Mouse (Mus musculus): ENCODE measurements around the gene Capn3. TPM values are rescaled to one million over a fixed set of nuclear protein-coding genes. Genes with fewer than 3 reads are reported as not detected.
A peak's percentile ranks its signal among the peaks of the same experiment; 100 is the strongest.

Capn3 gene
- total and polyA plus RNA-seq, 2 experiments: 1.0 to 2.5 TPM

- Histone ChIP-seq H3K79me2 (ENCODE audit: control insufficient read depth, insufficient read depth, low read length) (no peaks in the 10 kb centered on the region), H3K27ac (replicated peaks; ENCODE audit: insufficient read depth, low read depth, low read length) (no peak overlapping the region), H3K4me3 (ENCODE audit: insufficient read depth, low read depth, low read length) (no peak overlapping the region), H3K9ac (ENCODE audit: low read depth, low read length) (no peak overlapping the region), H3K36me3 (ENCODE audit: control insufficient read depth, insufficient read depth, low read length) (peaks cover 78% of the 10 kb centered on the region), H3K27me3 (ENCODE audit: control insufficient read depth, insufficient read depth, low read length) (no peaks in the 10 kb centered on the region), H3K4me1 (ENCODE audit: control insufficient read depth, insufficient read depth, low read length) (peaks cover 5% of the 10 kb centered on the region; the same call in 1 of the 2 replicates)
- DNase-seq (ENCODE audit: extremely low read depth, low read depth, low spot score): no peak
- WGBS: 86% methylated on average over 4 of the region's 4 CpGs
- TF ChIP-seq POLR2A (IDR thresholded peaks at IDR 0.05; ENCODE audit: extremely low read depth, insufficient read depth, low read length) (no peak), CTCF (IDR thresholded peaks at IDR 0.05; ENCODE audit: low read depth, low read length) (no peak)
Observed at GRCm38 (mm10) chr2:120514181-120514580, 58.4 kb downstream of the Capn3 start.

GRCm38 (mm10) chr2:120518547-120519210 is 62.9 kb downstream of the Capn3 start:
- TF ChIP-seq CTCF (IDR thresholded peaks at IDR 0.05; ENCODE audit: low read depth, low read length) (no peak), POLR2A (IDR thresholded peaks at IDR 0.05; ENCODE audit: extremely low read depth, insufficient read depth, low read length) (no peak)
- no peaks in the 10 kb centered on the region for H3K27me3 ChIP-seq (ENCODE audit: control insufficient read depth, insufficient read depth, low read length)
- H3K4me1 ChIP-seq (ENCODE audit: control insufficient read depth, insufficient read depth, low read length): peaks cover 5% of the 10 kb centered on the region; the same call in 1 of the 2 replicates
- peak; percentile 28 for DNase-seq (ENCODE audit: extremely low read depth, low read depth, low spot score)
- H3K79me2 ChIP-seq (ENCODE audit: control insufficient read depth, insufficient read depth, low read length): no peaks in the 10 kb centered on the region
- H3K9ac ChIP-seq (ENCODE audit: low read depth, low read length): no peak overlapping the region
- WGBS: 90% methylated on average over 5 of the region's 5 CpGs
- no peak overlapping the region for H3K27ac ChIP-seq (replicated peaks; ENCODE audit: insufficient read depth, low read depth, low read length)
- peaks cover 77% of the 10 kb centered on the region for H3K36me3 ChIP-seq (ENCODE audit: control insufficient read depth, insufficient read depth, low read length)
- no peak overlapping the region for H3K4me3 ChIP-seq (ENCODE audit: insufficient read depth, low read depth, low read length)

- WGBS: 92% methylated on average over 5 of the region's 5 CpGs
Observed at GRCm38 (mm10) chr2:120526771-120527170, 71.0 kb downstream of the Capn3 start.

GRCm38 (mm10) chr2:120529531-120529930 is 73.7 kb downstream of the Capn3 start:
- Histone ChIP-seq H3K4me1 (ENCODE audit: control insufficient read depth, insufficient read depth, low read length) (no peaks in the 10 kb centered on the region), H3K79me2 (ENCODE audit: control insufficient read depth, insufficient read depth, low read length) (0 out of 2 replicates have a peak, but pooled peaks cover 3% of the 10 kb centered on the region), H3K36me3 (ENCODE audit: control insufficient read depth, insufficient read depth, low read length) (peaks cover 77% of the 10 kb centered on the region), H3K27ac (replicated peaks; ENCODE audit: insufficient read depth, low read depth, low read length) (no peak overlapping the region), H3K27me3 (ENCODE audit: control insufficient read depth, insufficient read depth, low read length) (no peaks in the 10 kb centered on the region), H3K9ac (ENCODE audit: low read depth, low read length) (no peak overlapping the region), H3K4me3 (ENCODE audit: insufficient read depth, low read depth, low read length) (no peak overlapping the region)
- no peak for TF ChIP-seq CTCF (IDR thresholded peaks at IDR 0.05; ENCODE audit: low read depth, low read length)
- TF ChIP-seq POLR2A (IDR thresholded peaks at IDR 0.05; ENCODE audit: extremely low read depth, insufficient read depth, low read length): no peak
- no peak for DNase-seq (ENCODE audit: extremely low read depth, low read depth, low spot score)

More at GRCm38 (mm10) chr2:120526771-120527170, 71.0 kb downstream of the Capn3 start:
- Histone ChIP-seq H3K36me3 (ENCODE audit: control insufficient read depth, insufficient read depth, low read length) (peaks cover 75% of the 10 kb centered on the region), H3K27ac (replicated peaks; ENCODE audit: insufficient read depth, low read depth, low read length) (no peak overlapping the region), H3K27me3 (ENCODE audit: control insufficient read depth, insufficient read depth, low read length) (no peaks in the 10 kb centered on the region), H3K4me3 (ENCODE audit: insufficient read depth, low read depth, low read length) (no peak overlapping the region), H3K79me2 (ENCODE audit: control insufficient read depth, insufficient read depth, low read length) (no peaks in the 10 kb centered on the region), H3K9ac (ENCODE audit: low read depth, low read length) (no peak overlapping the region), H3K4me1 (ENCODE audit: control insufficient read depth, insufficient read depth, low read length) (no peaks in the 10 kb centered on the region)
- no peak for DNase-seq (ENCODE audit: extremely low read depth, low read depth, low spot score)
- no peak for TF ChIP-seq CTCF (IDR thresholded peaks at IDR 0.05; ENCODE audit: low read depth, low read length)
- no peak for TF ChIP-seq POLR2A (IDR thresholded peaks at IDR 0.05; ENCODE audit: extremely low read depth, insufficient read depth, low read length)

- H3K9ac ChIP-seq (ENCODE audit: low read depth, low read length): no peak overlapping the region
- H3K79me2 ChIP-seq (ENCODE audit: control insufficient read depth, insufficient read depth, low read length): 0 out of 2 replicates have a peak, but pooled peaks cover 3% of the 10 kb centered on the region
- no peak for TF ChIP-seq POLR2A (IDR thresholded peaks at IDR 0.05; ENCODE audit: extremely low read depth, insufficient read depth, low read length)
- no peak for TF ChIP-seq CTCF (IDR thresholded peaks at IDR 0.05; ENCODE audit: low read depth, low read length)
- no peak overlapping the region for H3K4me3 ChIP-seq (ENCODE audit: insufficient read depth, low read depth, low read length)
- peaks cover 73% of the 10 kb centered on the region for H3K36me3 ChIP-seq (ENCODE audit: control insufficient read depth, insufficient read depth, low read length)
- no peaks in the 10 kb centered on the region for H3K4me1 ChIP-seq (ENCODE audit: control insufficient read depth, insufficient read depth, low read length)
- no peak overlapping the region for H3K27ac ChIP-seq (replicated peaks; ENCODE audit: insufficient read depth, low read depth, low read length)
- H3K27me3 ChIP-seq (ENCODE audit: control insufficient read depth, insufficient read depth, low read length): no peaks in the 10 kb centered on the region
- WGBS: 85% methylated on average over 4 of the region's 4 CpGs
- DNase-seq (ENCODE audit: extremely low read depth, low read depth, low spot score): no peak
Observed at GRCm38 (mm10) chr2:120531223-120531622, 75.4 kb downstream of the Capn3 start.

- Histone ChIP-seq H3K79me2 (ENCODE audit: control insufficient read depth, insufficient read depth, low read length) (0 out of 2 replicates have a peak, but pooled peaks cover 2% of the 10 kb centered on the region), H3K27ac (replicated peaks; ENCODE audit: insufficient read depth, low read depth, low read length) (no peak overlapping the region), H3K36me3 (ENCODE audit: control insufficient read depth, insufficient read depth, low read length) (peaks cover 19% of the 10 kb centered on the region), H3K27me3 (ENCODE audit: control insufficient read depth, insufficient read depth, low read length) (no peaks in the 10 kb centered on the region), H3K4me1 (ENCODE audit: control insufficient read depth, insufficient read depth, low read length) (peaks cover 1% of the 10 kb centered on the region; the same call in 1 of the 2 replicates), H3K9ac (ENCODE audit: low read depth, low read length) (no peak overlapping the region), H3K4me3 (ENCODE audit: insufficient read depth, low read depth, low read length) (no peak overlapping the region)
- WGBS: 63% methylated on average over 3 of the region's 3 CpGs
- TF ChIP-seq CTCF (IDR thresholded peaks at IDR 0.05; ENCODE audit: low read depth, low read length): no peak
- TF ChIP-seq POLR2A (IDR thresholded peaks at IDR 0.05; ENCODE audit: extremely low read depth, insufficient read depth, low read length): no peak
- DNase-seq (ENCODE audit: extremely low read depth, low read depth, low spot score): no peak
Observed at GRCm38 (mm10) chr2:120539333-120539732, 83.5 kb downstream of the Capn3 start.

Data from liver, adult 2 months (tissue).